Mouse (Mus musculus) midbrain, embryonic 11.5 days (tissue): ENCODE data around the gene Rpl35a. TPM values are rescaled to one million over a fixed set of nuclear protein-coding genes. Genes with fewer than 3 reads are reported as not detected.
A peak's percentile ranks its signal among the peaks of the same experiment; 100 is the strongest.

Experiments
- ATAC-seq: fragments of 200-750 bp; cut with Nextera tagmentation; 2 replicates; pipeline ENCODE4 v1.8.0; 2017; ENCODE audit warnings: moderate TSS enrichment, moderate library complexity; ENCODE audit not compliant: low FRiP score
- DNase-seq: peaks from one replicate; pipeline ENCODE4 v3.0.0; 2015; ENCODE audit warnings: low spot score; ENCODE audit errors: missing footprints
- H3K27ac ChIP-seq: fragments of 300-500 bp; sonication (generic); 2 replicates; pipeline ENCODE4 v1.5.1; 2014; ENCODE audit warnings: low read depth, low read length
- H3K27me3 ChIP-seq: fragments of 300-500 bp; sonication (generic); 2 replicates; pipeline ENCODE4 v1.6.1; 2014; ENCODE audit warnings: mild to moderate bottlenecking, low read length, moderate library complexity, mixed read lengths; ENCODE audit not compliant: control insufficient read depth, insufficient read depth
- H3K36me3 ChIP-seq: fragments of 300-500 bp; sonication (generic); 2 replicates; pipeline ENCODE4 v1.6.1; 2014; ENCODE audit warnings: mild to moderate bottlenecking, low read length, moderate library complexity, mixed read lengths; ENCODE audit not compliant: control insufficient read depth, insufficient read depth
- H3K4me1 ChIP-seq: fragments of 300-500 bp; sonication (generic); 2 replicates; pipeline ENCODE4 v1.6.1; 2014; ENCODE audit warnings: low read length; ENCODE audit not compliant: control insufficient read depth, insufficient read depth
- H3K4me2 ChIP-seq: fragments of 300-500 bp; sonication (generic); 2 replicates; pipeline ENCODE4 v1.6.1; 2014; ENCODE audit warnings: mild to moderate bottlenecking, moderate library complexity
- H3K4me3 ChIP-seq: fragments of 300-500 bp; sonication (generic); 2 replicates; pipeline ENCODE4 v1.5.1; 2014; ENCODE audit warnings: low read depth, low read length
- H3K9ac ChIP-seq: fragments of 300-500 bp; sonication (generic); 2 replicates; pipeline ENCODE4 v1.6.1; 2014; ENCODE audit warnings: low read length
- H3K9me3 ChIP-seq: fragments of 300-500 bp; sonication (generic); 2 replicates; pipeline ENCODE4 v1.6.1; 2016; ENCODE audit warnings: low read length; ENCODE audit not compliant: control insufficient read depth
- WGBS: fragments of 180-500 bp; shearing (Covaris S2); extraction: QIAGEN DNeasy Blood & Tissue Kit; methylation state at CpG from one replicate; pipeline ENCODE4 v1.1.7; 2014; 5-methylcytosine and 5-hydroxymethylcytosine counted together
- polyA plus RNA-seq: library from polyadenylated mRNA; unstranded; fragments of >200 nt; fragmentation: Nextera tagmentation; extraction: Ambion mirVana; gene quantifications from 2 replicates; pipeline ENCODE4 v1.2.1, GENCODE M21; 2014

The Rpl35a gene
- polyA plus RNA-seq: 809 and 861 TPM in 2 replicates

- under 1% methylated on average over 47 of the region's 47 CpGs for WGBS
- peak within 1 kb of the TSS; percentile 62 for H3K4me3 ChIP-seq
- peaks cover 10% of the 10 kb centered on the region for H3K4me1 ChIP-seq
- DNase-seq (peak; percentile 99), ATAC-seq (peak; percentile 96)
- H3K4me2 ChIP-seq: peak within 1 kb of the TSS; percentile 65
- peak within 1 kb of the TSS; percentile 87 for H3K27ac ChIP-seq
- H3K9me3 ChIP-seq: no peaks in the 10 kb centered on the region
- peak within 1 kb of the TSS; percentile 89 for H3K9ac ChIP-seq
- no peaks in the 10 kb centered on the region for H3K27me3 ChIP-seq
- peaks cover 12% of the 10 kb centered on the region; the same call in 1 of the 2 replicates for H3K36me3 ChIP-seq
Observed at GRCm38 (mm10) chr16:33056095-33056785, at the start of gene Rpl35a, which contains the start of gene Iqcg. Gene Rpl35a (plus strand): TSS chr16:33056453. Gene Iqcg (minus strand): TSS chr16:33056218.

- ATAC-seq (no peak), DNase-seq (no peak)
- Histone ChIP-seq H3K9me3 (no peaks in the 10 kb centered on the region), H3K4me3 (no peak overlapping the region), H3K4me2 (no peak overlapping the region), H3K9ac (no peak overlapping the region), H3K27me3 (no peaks in the 10 kb centered on the region), H3K27ac (no peak overlapping the region), H3K4me1 (no peaks in the 10 kb centered on the region; the same call in 1 of the 2 replicates), H3K36me3 (peaks cover 7% of the 10 kb centered on the region)
- 92% methylated on average over 7 of the region's 7 CpGs for WGBS
Observed at GRCm38 (mm10) chr16:33006888-33007287, 49.4 kb upstream of the Rpl35a start.

- Histone ChIP-seq H3K4me1 (no peaks in the 10 kb centered on the region; the same call in 1 of the 2 replicates), H3K9me3 (no peaks in the 10 kb centered on the region), H3K4me2 (no peak overlapping the region), H3K4me3 (no peak overlapping the region), H3K9ac (no peak overlapping the region), H3K27me3 (no peaks in the 10 kb centered on the region), H3K36me3 (peaks cover 10% of the 10 kb centered on the region), H3K27ac (no peak overlapping the region)
- no peak for ATAC-seq
- no peak for DNase-seq
- 84% methylated on average over 7 of the region's 7 CpGs for WGBS
Observed at GRCm38 (mm10) chr16:33007436-33007835, 48.8 kb upstream of the Rpl35a start.

GRCm38 (mm10) chr16:33010166-33010565 lies 46.1 kb upstream of the Rpl35a start:
- H3K9me3 ChIP-seq: no peaks in the 10 kb centered on the region
- H3K27me3 ChIP-seq: no peaks in the 10 kb centered on the region
- DNase-seq (no peak), ATAC-seq (no peak)
- no peak overlapping the region for H3K9ac ChIP-seq
- H3K4me3 ChIP-seq: no peak overlapping the region
- WGBS: 95% methylated on average over 6 of the region's 6 CpGs
- peaks cover 21% of the 10 kb centered on the region for H3K36me3 ChIP-seq
- H3K4me1 ChIP-seq: no peaks in the 10 kb centered on the region
- no peak overlapping the region for H3K4me2 ChIP-seq
- H3K27ac ChIP-seq: no peak overlapping the region

GRCm38 (mm10) chr16:33013801-33014200 lies 42.5 kb upstream of the Rpl35a start:
- no peak overlapping the region for H3K4me3 ChIP-seq
- no peak for DNase-seq
- no peak for ATAC-seq
- WGBS: 92% methylated on average over 5 of the region's 5 CpGs
- H3K4me2 ChIP-seq: no peak overlapping the region
- H3K9ac ChIP-seq: no peak overlapping the region
- no peaks in the 10 kb centered on the region for H3K4me1 ChIP-seq
- H3K36me3 ChIP-seq: peaks cover 17% of the 10 kb centered on the region
- H3K27me3 ChIP-seq: no peaks in the 10 kb centered on the region
- H3K27ac ChIP-seq: no peak overlapping the region
- no peaks in the 10 kb centered on the region for H3K9me3 ChIP-seq

- DNase-seq (no peak), ATAC-seq (no peak)
- peaks cover 14% of the 10 kb centered on the region for H3K36me3 ChIP-seq
- H3K4me1 ChIP-seq: no peaks in the 10 kb centered on the region
- no peak overlapping the region for H3K4me2 ChIP-seq
- H3K9ac ChIP-seq: no peak overlapping the region
- no peaks in the 10 kb centered on the region for H3K9me3 ChIP-seq
- no peak overlapping the region for H3K4me3 ChIP-seq
- WGBS: 87% methylated on average over 1 of the region's 1 CpGs
- no peak overlapping the region for H3K27ac ChIP-seq
- no peaks in the 10 kb centered on the region for H3K27me3 ChIP-seq
Observed at GRCm38 (mm10) chr16:33014921-33015320, 41.3 kb upstream of the Rpl35a start.

GRCm38 (mm10) chr16:33015396-33015907 lies 40.8 kb upstream of the Rpl35a start:
- H3K9ac ChIP-seq: no peak overlapping the region
- 92% methylated on average over 3 of the region's 3 CpGs for WGBS
- H3K27me3 ChIP-seq: no peaks in the 10 kb centered on the region

GRCm38 (mm10) chr16:33015986-33016385 lies 40.3 kb upstream of the Rpl35a start:
- no peaks in the 10 kb centered on the region for H3K9me3 ChIP-seq
- 100% methylated on average over 2 of the region's 2 CpGs for WGBS
- DNase-seq (no peak), ATAC-seq (no peak)
- H3K4me3 ChIP-seq: no peak overlapping the region
- no peak overlapping the region for H3K4me2 ChIP-seq
- no peak overlapping the region for H3K9ac ChIP-seq
- no peak overlapping the region for H3K27ac ChIP-seq
- H3K4me1 ChIP-seq: no peaks in the 10 kb centered on the region
- peaks cover 14% of the 10 kb centered on the region for H3K36me3 ChIP-seq
- no peaks in the 10 kb centered on the region for H3K27me3 ChIP-seq

More at GRCm38 (mm10) chr16:33015396-33015907, 40.8 kb upstream of the Rpl35a start:
- ATAC-seq (no peak), DNase-seq (no peak)
- no peak overlapping the region for H3K4me2 ChIP-seq
- H3K9me3 ChIP-seq: no peaks in the 10 kb centered on the region
- H3K4me1 ChIP-seq: no peaks in the 10 kb centered on the region
- H3K27ac ChIP-seq: no peak overlapping the region
- H3K36me3 ChIP-seq: peaks cover 14% of the 10 kb centered on the region
- H3K4me3 ChIP-seq: no peak overlapping the region

GRCm38 (mm10) chr16:33017677-33018349 lies 38.4 kb upstream of the Rpl35a start:
- Histone ChIP-seq H3K4me2 (no peak overlapping the region), H3K36me3 (peaks cover 7% of the 10 kb centered on the region), H3K4me3 (no peak overlapping the region), H3K27me3 (no peaks in the 10 kb centered on the region), H3K4me1 (no peaks in the 10 kb centered on the region), H3K27ac (no peak overlapping the region), H3K9me3 (no peaks in the 10 kb centered on the region), H3K9ac (no peak overlapping the region)
- ATAC-seq: no peak
- no peak for DNase-seq
- WGBS: 92% methylated on average over 5 of the region's 5 CpGs
